Mouse (Mus musculus) gastrocnemius, postnatal 4 days (tissue): ENCODE data around the gene Lrba. TPM values are rescaled to one million over a fixed set of nuclear protein-coding genes. Genes with fewer than 3 reads are reported as not detected.

Experiments
- DNase-seq, 2 experiments: peaks; one replicate each; pipeline ENCODE4 v3.0.0; 2021 to 2022; ENCODE audit warnings: low spot score in 2 of 2, mixed read lengths in 2 of 2
- total RNA-seq, 2 experiments: library from RNA; stranded (reverse); gene quantifications; 2 replicates each; pipeline ENCODE4 v1.2.3; 2021

Lrba gene
- total RNA-seq, 2 experiments from 2014 or later, result 28.7 to 29.7 TPM

- no peak for DNase-seq
Observed at GRCm38 (mm10) chr3:86664399-86664798, 439.9 kb downstream of the Lrba start.

GRCm38 (mm10) chr3:86668146-86668545 is 443.7 kb downstream of the Lrba start:
- DNase-seq, result no peak

- DNase-seq, result no peak
Observed at GRCm38 (mm10) chr3:86677573-86678155, 453.2 kb downstream of the Lrba start.

GRCm38 (mm10) chr3:86687571-86688209 is 463.2 kb downstream of the Lrba start:
- no peak for DNase-seq

- DNase-seq, result no peak
Observed at GRCm38 (mm10) chr3:86688438-86688837, 464.0 kb downstream of the Lrba start.

- no peak for DNase-seq
Observed at GRCm38 (mm10) chr3:86689305-86689704, 464.8 kb downstream of the Lrba start.

GRCm38 (mm10) chr3:86692779-86693178 is 468.3 kb downstream of the Lrba start:
- DNase-seq, result no peak

GRCm38 (mm10) chr3:86693553-86693952 is 469.1 kb downstream of the Lrba start:
- no peak for DNase-seq

- no peak for DNase-seq
Observed at GRCm38 (mm10) chr3:86698947-86699346, 474.5 kb downstream of the Lrba start.

GRCm38 (mm10) chr3:86701163-86701563 is 476.7 kb downstream of the Lrba start:
- DNase-seq, result no peak

GRCm38 (mm10) chr3:86709472-86709871 is 485.0 kb downstream of the Lrba start:
- DNase-seq, result no peak

GRCm38 (mm10) chr3:86711530-86711929 is 487.1 kb downstream of the Lrba start:
- DNase-seq, result no peak

- no peak for DNase-seq
Observed at GRCm38 (mm10) chr3:86712758-86713157, 488.3 kb downstream of the Lrba start.

GRCm38 (mm10) chr3:86714446-86714845 is 490.0 kb downstream of the Lrba start:
- no peak for DNase-seq

GRCm38 (mm10) chr3:86723415-86724298 is 499.2 kb downstream of the Lrba start:
- DNase-seq, result no peak

- no peak for DNase-seq
Observed at GRCm38 (mm10) chr3:86725113-86725512, 500.6 kb downstream of the Lrba start.

- DNase-seq, result no peak
Observed at GRCm38 (mm10) chr3:86738831-86739230, 514.4 kb downstream of the Lrba start.

GRCm38 (mm10) chr3:86739745-86740144 is 515.3 kb downstream of the Lrba start:
- DNase-seq, result no peak

- no peak for DNase-seq
Observed at GRCm38 (mm10) chr3:86745348-86745747, 520.9 kb downstream of the Lrba start.

GRCm38 (mm10) chr3:86745769-86746512 is 521.5 kb downstream of the Lrba start:
- no peak for DNase-seq

- no peak for DNase-seq
Observed at GRCm38 (mm10) chr3:86750652-86751051, 526.2 kb downstream of the Lrba start.
